Mouse (Mus musculus): Measurements from ENCODE around the gene Rad54l2. TPM values are rescaled to one million over a fixed set of nuclear protein-coding genes. Genes with fewer than 3 reads are reported as not detected.
A peak's percentile ranks its signal among the peaks of the same experiment; 100 is the strongest.

Rad54l2 gene
- total RNA-seq, 4 experiments from 2014 or later: 10.3 to 11.1 (median 10.7) TPM

DNA sequence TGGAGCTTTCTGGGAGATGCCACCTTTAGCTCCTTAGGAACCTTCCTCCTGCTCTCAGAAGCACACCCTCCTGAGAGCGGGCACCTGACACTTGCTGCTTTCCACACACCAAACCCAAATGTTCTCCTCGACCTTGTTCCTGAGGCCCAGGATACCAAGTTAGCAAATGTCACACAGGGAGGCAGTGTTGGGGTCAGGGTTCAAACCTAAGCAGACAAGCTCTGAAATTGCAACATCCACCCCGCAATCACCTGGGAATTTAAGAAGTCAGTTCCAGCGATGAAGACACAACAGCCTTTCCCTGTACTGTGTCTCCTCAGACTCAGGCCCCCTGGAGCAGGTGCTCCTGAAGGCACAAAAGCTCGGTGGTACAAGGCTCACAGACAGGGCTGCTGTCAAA lies 111.3 kb downstream of the Rad54l2 start:
- no peak for DNase-seq (ENCODE audit: low spot score)

DNA sequence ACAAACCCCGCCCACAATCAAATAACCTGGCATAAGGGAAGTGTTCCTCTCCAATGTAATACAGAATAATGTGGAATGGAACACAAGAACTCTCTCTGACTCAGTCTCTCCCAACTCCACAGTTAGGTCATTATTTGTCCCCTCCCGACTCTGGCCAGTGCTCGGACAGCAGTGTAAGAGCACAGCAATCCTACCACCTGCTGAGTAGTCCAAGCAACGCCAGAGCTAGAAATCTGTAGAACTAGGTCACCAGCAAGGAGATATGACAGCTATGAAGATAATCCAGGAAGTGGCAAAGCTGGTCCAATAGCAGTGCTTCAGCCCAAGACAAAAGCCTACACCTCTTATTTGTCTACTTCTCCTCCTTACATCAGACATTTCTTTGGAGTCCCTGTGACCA lies 112.4 kb downstream of the Rad54l2 start:
- no peak for DNase-seq (ENCODE audit: low spot score)

DNA sequence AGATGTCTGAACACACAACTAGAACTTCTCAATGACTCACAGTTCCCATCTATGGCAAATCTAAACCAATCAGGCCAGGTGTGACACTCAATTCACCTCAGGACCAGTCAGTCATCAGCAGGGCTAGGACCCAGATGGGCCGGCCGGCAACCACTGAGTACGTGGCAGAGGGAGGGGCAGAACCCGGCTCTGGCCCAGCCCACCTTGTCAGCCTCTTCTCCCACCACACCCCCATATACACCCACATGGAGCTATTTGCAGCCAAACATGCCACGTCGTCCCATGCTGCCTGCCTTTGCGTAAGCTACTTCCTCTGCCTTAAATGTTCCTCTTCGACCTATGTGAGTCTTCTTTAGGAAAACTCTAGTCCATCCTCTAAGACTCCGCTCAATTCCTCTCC lies 113.0 kb downstream of the Rad54l2 start:
- no peak for DNase-seq (ENCODE audit: low spot score)

DNA sequence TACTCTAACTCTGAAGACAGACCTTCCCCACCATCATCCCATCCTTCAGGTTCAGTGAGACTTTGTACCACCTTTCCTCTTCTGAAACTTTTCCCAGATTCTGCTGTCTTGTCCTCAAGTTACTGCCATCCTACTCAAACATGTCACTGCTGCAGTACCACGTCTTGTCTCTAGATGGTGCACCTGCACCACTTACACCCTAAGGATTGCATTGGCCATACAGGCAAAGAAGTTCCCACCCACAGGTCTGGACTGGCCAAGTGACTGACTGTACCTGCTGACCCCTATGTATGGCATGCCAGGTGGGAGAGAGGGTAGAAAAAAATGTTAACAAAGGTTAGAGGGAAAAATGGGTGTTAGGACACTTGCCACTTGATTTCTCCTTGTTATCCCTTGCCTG lies 113.5 kb downstream of the Rad54l2 start:
- peak; percentile 87 for DNase-seq (ENCODE audit: low spot score)

DNA sequence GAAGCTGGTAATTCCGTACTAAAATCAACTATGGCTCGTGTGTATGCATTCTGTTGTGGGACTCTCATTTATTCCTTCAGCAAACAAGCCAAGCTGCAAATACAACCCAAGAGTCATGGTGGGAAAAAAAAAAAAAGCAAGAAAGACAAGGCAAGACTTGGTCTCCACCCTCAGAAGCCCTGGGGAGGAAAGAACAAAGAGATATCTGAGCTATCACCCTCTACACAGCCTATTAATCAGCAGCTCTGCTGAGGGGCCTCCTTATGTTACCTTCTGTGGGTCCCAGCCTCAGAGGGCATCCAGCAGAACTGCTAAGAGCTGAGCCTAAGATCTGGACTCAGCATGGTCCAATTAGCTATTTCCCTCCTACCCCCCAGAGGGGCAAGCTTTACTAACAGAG lies 115.1 kb downstream of the Rad54l2 start:
- no peak for DNase-seq (ENCODE audit: low spot score)

DNA sequence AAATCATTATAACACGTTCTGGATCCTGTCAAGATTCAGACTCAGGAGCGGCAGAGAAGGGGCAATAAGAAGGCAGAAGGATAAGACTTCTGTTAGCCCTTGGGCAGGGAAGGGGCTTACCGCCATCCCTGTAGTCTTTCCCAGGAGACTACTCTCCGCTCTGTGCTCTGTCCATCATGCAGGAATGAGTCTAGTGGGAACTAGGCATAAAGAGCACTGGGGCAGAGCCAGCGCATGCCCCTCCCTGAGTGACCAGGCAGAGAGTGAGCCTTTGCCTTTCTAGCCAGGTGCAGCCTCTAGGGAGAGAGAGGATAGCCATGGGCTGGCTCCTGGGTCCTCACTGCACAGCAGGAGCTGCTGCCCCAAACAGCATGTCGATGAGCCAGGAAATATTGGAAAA lies 124.1 kb downstream of the Rad54l2 start:
- DNase-seq (ENCODE audit: low spot score): no peak

DNA sequence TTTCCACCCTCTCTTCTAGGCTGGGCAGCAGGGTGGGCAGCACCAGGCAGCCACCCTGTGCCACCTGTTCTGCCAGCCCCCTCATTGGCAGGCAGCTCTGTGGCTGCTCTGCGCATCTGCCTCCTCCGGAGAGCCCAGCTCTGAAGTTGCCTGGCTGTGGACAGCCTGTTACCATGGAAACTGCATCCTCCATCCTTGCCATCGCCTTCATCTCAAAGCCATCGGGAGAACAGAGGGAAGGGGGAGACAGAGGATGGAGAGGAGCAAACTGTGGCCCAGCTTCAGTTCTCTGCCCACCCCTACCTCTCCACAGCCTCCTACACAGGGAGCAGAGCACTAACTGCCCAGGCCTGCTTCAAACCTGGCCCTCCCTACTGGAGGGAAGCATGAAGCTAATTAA lies 124.6 kb downstream of the Rad54l2 start:
- no peak for DNase-seq (ENCODE audit: low spot score)

DNA sequence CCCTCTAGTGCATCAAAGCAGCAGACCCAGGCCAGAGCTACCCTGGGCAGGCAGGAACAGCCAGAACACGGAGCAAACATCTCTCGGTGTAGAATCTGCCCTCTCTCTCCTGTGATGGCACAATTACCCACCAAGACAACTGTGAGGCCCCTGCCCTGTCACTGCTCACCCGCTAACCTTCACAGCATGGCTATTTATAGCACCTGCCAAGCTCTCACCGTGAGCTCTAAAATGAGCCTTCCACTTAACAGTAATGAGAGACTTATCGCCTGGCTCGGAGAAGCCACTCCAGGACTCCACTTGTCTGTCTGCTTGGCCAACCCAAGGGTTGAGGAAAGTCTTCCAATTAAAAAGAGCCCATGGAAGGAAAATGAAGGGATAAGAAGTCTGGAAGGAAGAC lies 125.8 kb downstream of the Rad54l2 start:
- no peak for DNase-seq (ENCODE audit: low spot score)

DNA sequence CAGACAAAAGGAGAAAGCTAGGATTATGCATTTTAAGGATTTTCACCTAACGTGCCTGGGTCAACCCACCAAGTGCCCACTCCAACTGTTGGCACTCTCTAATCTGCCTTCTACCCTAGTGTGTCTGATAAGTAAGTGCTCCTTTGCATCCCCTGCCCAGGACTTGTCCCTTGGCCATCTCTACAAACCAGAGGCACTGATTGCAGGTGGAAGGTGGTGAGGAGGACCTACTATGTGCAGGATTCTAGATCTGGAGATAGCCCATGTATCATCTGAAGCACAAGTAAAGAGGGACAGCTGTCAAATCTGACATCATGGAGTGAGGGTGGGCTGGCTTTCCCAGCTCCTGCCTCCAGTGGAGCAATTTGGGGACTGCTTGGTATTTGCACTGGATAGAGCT lies 129.1 kb downstream of the Rad54l2 start:
- DNase-seq (ENCODE audit: low spot score): no peak

DNA sequence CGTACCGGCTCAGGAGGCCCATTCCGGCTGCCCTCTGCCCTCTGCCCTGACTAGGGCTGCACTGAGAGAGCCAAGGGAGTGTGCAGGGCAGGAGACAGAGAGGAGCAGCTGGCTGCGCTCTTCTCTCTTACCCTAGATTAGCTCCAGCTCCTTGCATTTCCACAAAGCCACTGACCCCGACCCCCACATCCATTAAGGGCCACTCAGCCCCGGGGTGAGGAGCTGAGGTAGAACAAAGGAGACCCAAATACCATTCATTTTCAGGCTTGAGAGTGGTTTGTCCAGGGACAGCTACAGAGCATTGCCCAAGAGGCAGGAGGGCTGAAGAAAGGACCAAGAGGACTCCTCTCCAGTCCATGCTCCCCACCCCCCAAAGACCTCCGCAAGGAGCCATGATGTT lies 129.6 kb downstream of the Rad54l2 start:
- no peak for DNase-seq (ENCODE audit: low spot score)

DNA sequence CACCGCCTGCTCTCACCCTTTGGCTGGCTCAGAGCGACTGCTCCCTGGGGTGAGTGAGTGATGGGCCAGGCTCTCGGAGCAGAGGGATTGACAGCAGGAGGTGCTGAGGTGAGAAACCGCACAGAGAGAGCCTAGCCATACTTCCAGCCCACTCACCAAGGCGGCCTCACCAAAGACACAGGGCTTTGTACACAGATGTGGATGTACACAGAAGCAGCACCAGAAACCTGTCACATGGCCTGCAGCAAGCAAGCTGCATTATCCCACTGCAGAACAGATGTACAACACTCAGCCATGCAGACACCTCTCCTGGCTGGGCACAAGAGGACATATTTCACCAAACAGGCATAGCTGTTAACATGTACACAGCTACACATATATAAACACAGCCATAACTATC lies 131.4 kb downstream of the Rad54l2 start:
- no peak for DNase-seq (ENCODE audit: low spot score)

DNA sequence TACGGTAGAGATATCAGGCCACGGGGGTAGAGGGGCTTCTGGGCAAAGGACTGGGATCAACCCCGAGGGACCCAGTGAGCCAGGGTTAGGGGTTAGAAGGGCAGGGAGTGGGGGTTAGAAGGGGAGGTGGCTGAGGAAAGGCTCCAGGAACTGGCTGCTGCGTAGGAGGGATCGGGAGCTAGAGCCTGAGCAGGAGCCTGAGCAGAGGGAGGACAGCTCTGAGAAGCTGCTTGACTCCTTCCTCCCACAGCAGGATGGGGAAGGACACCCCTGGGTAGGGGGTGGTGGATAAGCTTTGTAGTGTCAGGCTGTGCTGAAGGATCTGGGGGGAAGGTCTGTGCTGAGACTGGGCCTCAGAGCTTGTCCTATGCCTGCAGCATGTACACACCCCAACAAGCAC lies 132.2 kb downstream of the Rad54l2 start:
- no peak for DNase-seq (ENCODE audit: low spot score)

DNA sequence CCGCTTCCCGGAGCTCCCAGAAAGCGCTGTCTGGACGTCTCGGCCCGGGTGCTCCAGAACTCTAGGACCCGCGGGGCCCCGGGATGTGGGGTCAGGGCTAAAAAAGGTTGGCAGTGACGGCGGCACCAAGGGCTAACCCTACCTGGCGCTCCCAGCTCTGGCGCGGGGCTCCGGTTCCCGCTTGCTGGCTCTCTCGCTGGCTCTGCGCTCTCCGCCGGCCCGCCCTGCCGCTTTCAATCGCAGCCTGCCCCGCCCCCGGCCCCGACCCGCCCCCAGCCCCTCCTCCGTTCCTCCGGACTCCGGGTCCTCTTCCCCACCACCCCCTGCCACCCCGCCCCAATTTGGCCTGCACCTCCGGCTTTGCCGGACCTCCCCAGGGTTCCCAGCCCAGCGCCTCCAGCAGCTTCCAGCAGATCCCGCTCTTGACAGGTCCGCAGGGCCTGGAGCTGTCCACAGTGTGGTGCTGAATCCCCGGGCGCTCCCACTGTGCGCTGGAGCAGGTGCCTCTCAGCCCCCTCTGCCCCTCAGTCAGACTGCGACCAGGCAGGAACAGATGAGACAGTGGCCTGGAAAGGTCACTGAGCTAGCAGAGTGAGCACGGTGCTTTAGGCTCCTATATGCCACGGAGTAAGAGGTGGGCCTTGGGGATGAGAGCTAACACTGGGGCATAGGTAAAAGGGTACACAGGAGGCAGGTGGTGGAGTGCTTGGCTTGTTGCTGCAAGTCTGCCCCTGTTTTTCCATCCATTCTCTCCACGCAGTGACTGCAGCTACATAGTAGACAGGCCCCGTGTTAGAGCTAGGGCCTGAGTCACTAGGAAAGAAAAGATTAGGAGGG lies 132.9 kb downstream of the Rad54l2 start, which contains the start of gene Grm2:
TSS of gene Grm2 (minus strand) at position 199 of the 837 bp plus-strand sequence.
- DNase-seq (ENCODE audit: low spot score): peak; percentile 20

DNA sequence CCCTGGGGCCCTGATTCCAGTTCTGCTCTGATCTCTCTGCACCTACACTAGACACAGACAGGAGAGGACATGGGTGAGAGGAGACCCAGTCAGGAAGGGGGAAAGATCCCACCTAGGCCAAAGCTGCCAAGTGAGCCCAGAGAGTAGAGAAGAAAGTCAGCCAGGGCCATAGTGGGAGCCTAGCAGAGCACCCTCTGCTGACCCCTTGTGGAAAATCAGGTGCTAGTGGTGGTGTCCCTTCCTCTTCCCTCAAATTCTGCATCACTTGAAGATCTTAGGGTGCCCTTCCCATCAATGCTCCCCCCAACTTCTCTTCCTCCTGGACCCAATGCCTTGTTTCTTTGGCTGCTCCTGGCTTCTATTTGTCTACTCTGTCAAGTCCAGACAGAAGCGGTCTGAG lies 136.3 kb downstream of the Rad54l2 start:
- no peak for DNase-seq (ENCODE audit: low spot score)

DNA sequence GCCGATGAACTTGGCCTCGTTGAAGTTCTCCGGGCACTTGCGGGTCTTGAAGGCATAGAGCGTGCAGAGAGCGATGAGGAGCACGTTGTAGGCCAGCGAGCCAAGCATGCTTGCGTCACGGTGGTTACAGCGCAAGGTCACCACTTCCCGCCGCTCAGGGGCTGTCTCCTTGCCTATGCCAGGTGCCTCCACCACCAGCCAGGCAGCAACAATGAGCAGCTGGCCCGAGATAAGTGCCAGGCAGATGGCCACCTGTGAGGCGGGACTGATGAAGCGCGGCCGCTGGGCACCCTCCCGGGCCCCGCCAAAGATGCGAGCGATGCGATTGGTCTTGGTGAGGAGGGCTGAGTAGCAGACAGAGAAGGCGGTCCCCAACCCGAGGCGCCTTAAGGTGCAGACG lies 141.8 kb downstream of the Rad54l2 start:
- no peak for DNase-seq (ENCODE audit: low spot score)

DNA sequence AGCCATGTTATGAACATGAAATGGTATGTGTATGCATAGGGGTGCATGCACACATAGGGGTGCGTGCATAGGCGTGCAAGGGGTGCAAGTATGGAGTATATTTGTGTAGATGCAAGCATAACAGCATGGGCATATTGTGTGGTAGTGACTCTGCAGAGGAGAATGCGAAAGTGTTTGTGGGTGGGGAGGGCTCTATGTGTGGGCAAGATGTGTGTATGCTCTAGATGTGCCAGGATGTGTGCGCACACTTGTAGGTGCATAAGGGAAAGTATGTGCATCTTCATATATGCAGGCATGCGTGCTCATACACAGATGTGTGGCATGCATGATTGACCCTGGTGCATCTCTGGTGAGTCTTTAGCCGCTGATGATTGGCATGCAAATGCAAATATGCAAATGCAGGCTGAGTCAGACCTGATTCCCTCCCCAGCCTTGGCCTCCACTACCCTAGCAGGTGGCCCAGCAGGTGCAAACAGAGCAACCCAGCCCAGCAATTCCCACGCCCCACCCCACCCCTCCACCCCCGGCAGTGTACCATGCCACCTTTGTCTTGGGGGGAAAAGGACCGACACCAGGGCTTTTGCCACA lies 143.2 kb downstream of the Rad54l2 start:
- no peak for DNase-seq (ENCODE audit: low spot score)

DNA sequence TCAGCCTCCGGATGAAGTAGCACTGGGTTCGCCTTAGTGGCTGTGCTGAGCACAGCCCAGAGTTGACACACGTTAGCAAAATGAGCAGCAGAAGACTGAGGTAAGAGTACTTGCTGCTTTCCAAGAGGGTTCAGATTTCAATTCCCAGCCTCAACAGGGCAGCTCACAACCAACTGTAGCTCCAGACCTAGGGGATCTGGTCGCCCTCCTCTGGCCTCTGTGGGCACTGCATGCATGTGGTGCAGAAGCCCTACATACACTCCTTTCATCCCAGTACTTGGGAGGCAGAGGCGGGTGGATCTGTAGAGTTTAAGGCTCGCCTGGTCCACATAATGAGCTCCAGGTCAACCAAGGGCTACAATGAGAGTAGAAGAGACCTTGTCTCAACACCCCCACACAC lies 145.2 kb downstream of the Rad54l2 start:
- DNase-seq (ENCODE audit: low spot score): no peak

DNA sequence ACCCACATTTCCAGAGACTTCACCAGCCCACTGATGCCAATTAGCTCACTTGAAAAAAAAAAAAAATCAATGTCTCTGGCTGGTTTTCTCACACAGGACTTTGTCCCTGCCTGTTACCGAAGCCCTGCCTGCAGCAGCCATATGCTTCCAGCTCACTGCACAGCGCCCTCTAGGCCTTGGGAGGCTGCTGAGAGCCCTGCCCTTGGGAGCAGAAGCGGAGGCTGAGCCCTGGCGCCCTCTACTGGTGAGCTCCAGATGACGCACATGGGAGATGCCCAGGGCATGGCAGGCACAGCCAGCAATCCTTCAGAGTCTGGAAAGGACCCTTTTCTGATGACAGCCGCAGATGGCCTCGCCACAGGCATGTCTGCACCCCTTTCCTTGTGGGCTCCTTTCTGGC lies 145.9 kb downstream of the Rad54l2 start:
- DNase-seq (ENCODE audit: low spot score): peak; percentile 19

DNA sequence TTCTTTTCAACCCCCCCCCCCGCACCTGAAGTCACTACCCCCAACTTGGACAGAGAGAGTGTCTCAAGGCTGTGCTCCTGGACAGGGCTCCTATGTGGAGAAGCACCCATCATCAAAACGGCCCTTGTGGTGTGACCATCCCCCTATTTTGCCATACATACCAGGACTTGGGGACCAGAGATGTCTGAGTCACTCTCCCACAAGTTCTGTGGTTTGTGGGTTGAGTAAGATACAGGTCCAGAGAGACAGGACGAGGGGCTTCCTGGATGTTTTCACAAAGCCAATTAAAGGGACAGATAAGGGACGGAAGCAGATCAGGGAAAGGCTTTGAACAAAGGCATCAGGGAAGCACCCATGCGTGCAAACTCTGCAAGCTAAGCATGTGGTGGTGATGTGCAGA lies 147.6 kb downstream of the Rad54l2 start:
- DNase-seq (ENCODE audit: low spot score): no peak

DNA sequence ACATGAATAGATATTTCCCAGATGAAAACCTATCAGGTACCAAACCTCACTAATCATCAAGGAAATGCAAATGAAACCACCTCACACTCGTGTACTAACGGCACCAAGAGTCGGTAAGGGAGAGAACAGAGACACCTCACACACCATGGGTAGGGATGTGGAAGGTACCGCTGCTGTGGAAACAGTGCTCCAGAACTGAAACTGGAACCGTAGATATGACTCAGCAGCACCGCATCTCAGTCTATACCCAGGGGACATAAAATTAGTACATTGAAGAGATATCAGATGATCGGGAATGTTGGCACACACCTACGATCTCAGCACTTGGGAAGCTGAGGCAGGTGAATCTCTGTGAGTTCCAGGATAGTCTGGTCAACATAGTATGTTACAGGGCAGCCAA lies 150.8 kb downstream of the Rad54l2 start:
- no peak for DNase-seq (ENCODE audit: low spot score)

All from heart, adult 8-10 months (tissue).